Mouse (Mus musculus) cerebellum, adult 2 months (tissue): Measurements from ENCODE around the gene Sytl1.

Experiments
- CTCF ChIP-seq: fragments of 200-500 bp; IDR thresholded peaks from 2 replicates; pipeline ENCODE4 v1.5.1; 2011; ENCODE audit warnings: low read depth, mild to moderate bottlenecking, control low read depth, low read length, moderate library complexity, borderline replicate concordance; ENCODE audit not compliant: insufficient read depth
- POLR2A ChIP-seq: fragments of 200-500 bp; IDR thresholded peaks from 2 replicates; pipeline ENCODE4 v1.6.1; 2011; ENCODE audit warnings: low read length, control low read depth, borderline replicate concordance; ENCODE audit not compliant: insufficient read depth

GRCm38 (mm10) chr4:133221701-133222100 lies 41.2 kb downstream of the Sytl1 start:
- TF ChIP-seq POLR2A (no peak), CTCF (no peak)
